Mouse (Mus musculus) midbrain, embryonic 16.5 days (tissue): Measurements from ENCODE around the gene Dhfr. TPM values are rescaled to one million over a fixed set of nuclear protein-coding genes. Genes with fewer than 3 reads are reported as not detected.

Source experiments
- ATAC-seq: fragments of 200-750 bp; cut with Nextera tagmentation; 2 replicates; pipeline ENCODE4 v1.8.0; 2017; ENCODE audit warnings: moderate TSS enrichment
- H3K27ac ChIP-seq: fragments of 300-500 bp; sonication (generic); 2 replicates; pipeline ENCODE4 v1.5.1; 2014; ENCODE audit warnings: mild to moderate bottlenecking, low read length, mixed read lengths
- H3K27me3 ChIP-seq: fragments of 300-500 bp; sonication (generic); 2 replicates; pipeline ENCODE4 v1.6.1; 2014; ENCODE audit warnings: low read depth, low read length, mixed read lengths; ENCODE audit not compliant: control insufficient read depth, insufficient read depth
- H3K36me3 ChIP-seq: fragments of 300-500 bp; sonication (generic); 2 replicates; pipeline ENCODE4 v1.6.1; 2014; ENCODE audit warnings: mild to moderate bottlenecking, low read length, moderate library complexity, mixed read lengths; ENCODE audit not compliant: control insufficient read depth, insufficient read depth
- H3K4me1 ChIP-seq: fragments of 300-500 bp; sonication (generic); 2 replicates; pipeline ENCODE4 v1.6.1; 2014; ENCODE audit warnings: mild to moderate bottlenecking, low read length, mixed read lengths; ENCODE audit not compliant: control insufficient read depth, insufficient read depth
- H3K4me2 ChIP-seq: fragments of 300-500 bp; sonication (generic); 2 replicates; pipeline ENCODE4 v1.6.1; 2014; ENCODE audit warnings: mild to moderate bottlenecking, low read length, mixed read lengths
- H3K4me3 ChIP-seq: fragments of 300-500 bp; sonication (generic); 2 replicates; pipeline ENCODE4 v1.5.1; 2014; ENCODE audit warnings: low read depth, mild to moderate bottlenecking, low read length, moderate library complexity, mixed read lengths
- H3K9ac ChIP-seq: fragments of 300-500 bp; sonication (generic); 2 replicates; pipeline ENCODE4 v1.6.1; 2014; ENCODE audit warnings: low read depth, low read length, mixed read lengths
- H3K9me3 ChIP-seq: fragments of 300-500 bp; sonication (generic); replicated peaks from 2 replicates; pipeline ENCODE4 v1.6.1; 2014; ENCODE audit warnings: mild to moderate bottlenecking, low read length, mixed read lengths; ENCODE audit not compliant: control insufficient read depth, poor library complexity, severe bottlenecking
- WGBS: fragments of 180-500 bp; shearing (Covaris S2); extraction: QIAGEN DNeasy Blood & Tissue Kit; methylation state at CpG from one replicate; pipeline ENCODE4 v1.1.7; 2014; 5-methylcytosine and 5-hydroxymethylcytosine counted together
- polyA plus RNA-seq: library from polyadenylated mRNA; unstranded; fragments of >200 nt; fragmentation: Nextera tagmentation; extraction: Ambion mirVana; gene quantifications from 2 replicates; pipeline ENCODE4 v1.2.1, GENCODE M21; 2015

Gene Dhfr
- 3.2 and 3.3 TPM in 2 replicates for polyA plus RNA-seq

DNA sequence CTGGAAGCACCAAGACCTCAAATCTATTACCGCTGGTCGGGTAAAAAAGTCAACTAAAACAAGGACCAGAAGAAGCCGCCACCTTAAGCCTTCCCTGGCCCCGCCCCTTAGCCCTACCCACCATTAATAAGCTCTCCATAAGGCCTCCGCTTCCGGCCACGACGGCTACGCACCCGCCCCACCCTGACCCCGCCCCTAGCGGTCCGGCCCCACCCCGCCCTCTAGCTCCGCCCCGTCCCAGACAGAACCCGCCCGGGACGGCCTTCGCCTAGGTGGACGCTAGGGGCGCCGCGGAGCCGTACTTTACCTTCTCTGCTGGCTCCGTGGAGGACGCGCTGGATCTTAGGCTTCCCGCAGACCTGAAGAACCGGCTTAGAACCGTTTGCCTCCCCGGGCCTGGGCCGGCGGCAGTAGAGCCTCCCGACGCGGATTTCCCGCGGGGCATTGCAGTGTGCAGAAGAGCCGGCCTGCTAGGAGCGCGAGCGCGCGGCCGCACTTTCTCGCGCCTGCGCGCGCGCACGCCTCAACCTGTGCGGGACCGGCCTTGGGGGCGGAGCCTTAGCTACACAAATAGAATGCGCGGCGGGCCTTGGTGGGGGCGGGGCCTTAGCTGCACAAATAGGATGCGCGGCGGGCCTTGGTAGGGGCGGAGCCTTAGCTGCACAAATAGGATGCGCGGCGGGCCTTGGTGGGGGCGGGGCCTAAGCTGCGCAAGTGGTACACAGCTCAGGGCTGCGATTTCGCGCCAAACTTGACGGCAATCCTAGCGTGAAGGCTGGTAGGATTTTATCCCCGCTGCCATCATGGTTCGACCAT, at the start of gene Dhfr, which contains the start of gene Msh3:
Dhfr (plus strand) TSS at position 271 of the 816 bp plus-strand sequence.
Msh3 (minus strand) TSS at position 548 of the 816 bp plus-strand sequence.
- Histone ChIP-seq H3K9ac (peak within 1 kb of the TSS; percentile 80), H3K4me1 (peaks cover 13% of the 10 kb centered on the region), H3K27ac (peak within 1 kb of the TSS; percentile 92), H3K4me3 (peak within 1 kb of the TSS; percentile 73), H3K36me3 (no peaks in the 10 kb centered on the region), H3K4me2 (peak within 1 kb of the TSS; percentile 99), H3K9me3 (no peaks in the 10 kb centered on the region), H3K27me3 (no peaks in the 10 kb centered on the region)
- WGBS = under 1% methylated on average over 74 of the region's 76 CpGs
- ATAC-seq = peak; percentile 98

DNA sequence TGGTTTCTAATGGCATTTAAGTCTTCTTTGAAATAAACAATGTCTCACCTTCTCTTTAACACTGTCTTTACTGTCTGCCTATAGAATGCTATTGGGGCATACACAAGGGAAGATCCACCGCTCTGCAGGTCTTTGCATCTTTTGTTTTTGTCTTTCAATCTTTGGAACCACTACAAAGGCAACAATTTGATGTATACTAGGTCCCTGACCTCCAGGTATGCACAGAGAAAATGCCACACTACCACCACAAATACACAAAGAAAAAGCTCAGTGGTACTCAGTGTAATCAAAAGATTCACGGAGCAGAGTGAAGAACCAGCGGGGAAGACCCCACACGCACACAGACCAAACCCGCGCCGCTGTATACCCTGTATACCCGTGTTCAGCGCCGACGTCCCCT, 48.8 kb upstream of the Dhfr start, which contains the start of gene Gm20379:
Gm20379 (plus strand) TSS at position 301 of the 400 bp plus-strand sequence.
- Histone ChIP-seq H3K4me2 (no peak within 1 kb of the TSS), H3K27ac (no peak within 1 kb of the TSS), H3K36me3 (no peaks in the 10 kb centered on the region), H3K9ac (no peak within 1 kb of the TSS), H3K4me3 (no peak within 1 kb of the TSS), H3K27me3 (no peaks in the 10 kb centered on the region), H3K4me1 (no peaks in the 10 kb centered on the region), H3K9me3 (no peaks in the 10 kb centered on the region)
- no peak for ATAC-seq
- 96% methylated on average over 11 of the region's 11 CpGs for WGBS

DNA sequence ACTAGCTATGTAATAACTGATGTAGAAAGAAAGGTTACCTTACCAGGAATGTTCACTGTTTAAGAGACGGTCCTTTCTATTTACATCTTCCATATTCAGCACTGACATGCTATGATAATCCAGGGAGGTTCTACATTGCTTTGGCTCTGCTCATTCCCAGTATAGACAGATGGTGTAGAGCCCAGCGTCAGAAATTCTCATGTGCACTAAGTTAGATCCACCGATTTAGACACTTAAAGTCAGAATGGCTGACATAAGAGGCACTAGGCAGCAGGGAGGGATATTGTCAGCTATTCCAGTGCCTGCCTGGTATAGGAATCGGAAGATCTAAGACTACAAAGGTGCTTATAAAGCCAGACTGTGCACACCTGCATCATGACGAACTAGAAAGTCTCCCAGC, 39.9 kb upstream of the Dhfr start:
- no peaks in the 10 kb centered on the region for H3K9me3 ChIP-seq
- no peak for ATAC-seq
- H3K9ac ChIP-seq = no peak overlapping the region
- no peaks in the 10 kb centered on the region for H3K27me3 ChIP-seq
- H3K27ac ChIP-seq = no peak overlapping the region
- no peaks in the 10 kb centered on the region for H3K4me1 ChIP-seq
- H3K4me3 ChIP-seq = no peak overlapping the region
- no peak overlapping the region for H3K4me2 ChIP-seq
- no peaks in the 10 kb centered on the region for H3K36me3 ChIP-seq
- WGBS = 88% methylated on average over 5 of the region's 5 CpGs

DNA sequence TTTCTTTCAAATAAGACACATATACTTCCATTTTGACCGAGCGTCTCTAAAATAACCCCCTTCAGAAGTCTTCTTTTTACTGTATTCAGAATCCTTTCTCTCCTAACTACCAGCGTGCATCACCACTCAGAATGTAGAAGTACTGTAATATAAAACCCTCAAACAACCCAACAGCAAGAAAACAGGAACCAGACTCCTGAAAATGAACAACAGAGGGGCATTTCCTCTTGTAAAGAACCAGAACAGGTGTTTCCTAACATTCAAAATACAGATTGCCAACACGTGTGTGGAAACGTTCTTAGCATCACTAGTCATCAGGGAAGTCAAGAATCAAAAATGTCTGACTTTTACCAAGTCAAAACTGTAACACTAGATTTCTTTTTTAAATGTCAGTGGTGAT, 33.8 kb upstream of the Dhfr start:
- no peaks in the 10 kb centered on the region for H3K27me3 ChIP-seq
- no peak overlapping the region for H3K4me3 ChIP-seq
- no peaks in the 10 kb centered on the region for H3K4me1 ChIP-seq
- H3K27ac ChIP-seq = no peak overlapping the region
- no peaks in the 10 kb centered on the region for H3K9me3 ChIP-seq
- no peak overlapping the region for H3K4me2 ChIP-seq
- H3K9ac ChIP-seq = no peak overlapping the region
- 94% methylated on average over 5 of the region's 5 CpGs for WGBS
- ATAC-seq = no peak
- H3K36me3 ChIP-seq = no peaks in the 10 kb centered on the region

DNA sequence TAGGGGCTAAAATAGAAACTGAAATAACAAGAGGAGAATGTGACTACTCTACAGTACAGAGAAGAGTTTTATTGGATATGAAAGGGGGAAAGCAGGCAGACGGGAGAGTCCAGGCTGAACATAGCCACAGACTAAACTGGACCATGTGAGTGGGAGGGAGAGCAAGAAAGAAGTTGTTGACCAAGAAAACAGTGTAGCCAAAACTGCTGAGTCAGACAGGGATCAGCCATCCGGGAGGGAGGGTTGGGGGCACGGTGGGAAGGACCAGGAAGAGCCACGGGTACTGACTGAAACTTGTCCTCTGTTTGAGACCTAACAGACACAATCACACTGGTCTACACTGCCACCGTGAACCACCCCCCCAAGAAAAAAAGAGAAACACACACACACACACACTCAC, 28.5 kb upstream of the Dhfr start:
- Histone ChIP-seq H3K4me2 (no peak overlapping the region), H3K27ac (no peak overlapping the region), H3K36me3 (0 out of 2 replicates have a peak, but pooled peaks cover 2% of the 10 kb centered on the region), H3K27me3 (no peaks in the 10 kb centered on the region), H3K4me3 (no peak overlapping the region), H3K9me3 (no peaks in the 10 kb centered on the region), H3K9ac (no peak overlapping the region), H3K4me1 (no peaks in the 10 kb centered on the region)
- WGBS = 79% methylated on average over 5 of the region's 5 CpGs
- no peak for ATAC-seq

DNA sequence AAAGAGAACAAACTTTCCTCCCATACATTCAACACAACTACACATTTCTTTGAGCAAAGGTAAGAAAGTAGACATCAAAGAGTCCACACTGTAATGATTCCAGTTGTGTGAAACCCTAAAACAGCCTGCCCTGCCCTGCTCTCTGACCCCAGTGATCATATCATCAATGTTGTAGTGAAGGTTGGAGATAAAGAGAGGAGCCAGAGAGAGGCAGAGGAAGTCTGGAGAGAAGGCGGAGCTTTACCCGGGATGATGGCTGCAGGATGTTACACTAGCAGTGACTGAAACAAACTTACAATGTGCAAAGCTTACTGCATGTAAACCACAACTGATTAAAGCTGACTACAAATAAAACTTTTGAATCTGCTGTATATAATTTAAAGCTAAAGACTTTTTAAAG, 26.5 kb upstream of the Dhfr start:
- H3K36me3 ChIP-seq = 0 out of 2 replicates have a peak, but pooled peaks cover 2% of the 10 kb centered on the region
- H3K27ac ChIP-seq = no peak overlapping the region
- no peak overlapping the region for H3K4me2 ChIP-seq
- no peak overlapping the region for H3K9ac ChIP-seq
- no peaks in the 10 kb centered on the region for H3K4me1 ChIP-seq
- no peak for ATAC-seq
- WGBS = 92% methylated on average over 2 of the region's 2 CpGs
- H3K4me3 ChIP-seq = no peak overlapping the region
- H3K9me3 ChIP-seq = no peaks in the 10 kb centered on the region
- H3K27me3 ChIP-seq = no peaks in the 10 kb centered on the region

DNA sequence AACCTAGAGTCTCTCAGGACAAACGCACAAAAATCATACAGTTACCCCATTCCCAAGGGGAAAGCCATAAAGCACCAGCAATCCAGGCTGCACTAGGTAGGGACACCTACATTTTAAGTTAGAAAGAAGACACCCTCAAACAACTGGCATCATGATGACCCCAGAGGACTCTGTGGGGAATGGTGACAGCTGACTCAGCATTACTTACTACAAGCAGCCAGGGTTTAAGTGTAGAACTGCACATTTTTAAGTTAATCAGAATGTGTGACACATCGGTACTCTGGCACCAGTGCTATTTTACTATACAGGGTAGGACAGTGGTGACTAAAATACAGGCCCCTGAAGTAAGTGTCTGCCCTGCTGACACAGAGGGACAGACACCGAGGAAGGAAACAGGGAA, 23.9 kb upstream of the Dhfr start:
- H3K27ac ChIP-seq = no peak overlapping the region
- H3K9ac ChIP-seq = no peak overlapping the region
- H3K4me2 ChIP-seq = no peak overlapping the region
- 91% methylated on average over 3 of the region's 3 CpGs for WGBS
- ATAC-seq = no peak
- H3K36me3 ChIP-seq = 0 out of 2 replicates have a peak, but pooled peaks cover 2% of the 10 kb centered on the region
- H3K27me3 ChIP-seq = no peaks in the 10 kb centered on the region
- H3K9me3 ChIP-seq = no peaks in the 10 kb centered on the region
- no peak overlapping the region for H3K4me3 ChIP-seq
- no peaks in the 10 kb centered on the region for H3K4me1 ChIP-seq

DNA sequence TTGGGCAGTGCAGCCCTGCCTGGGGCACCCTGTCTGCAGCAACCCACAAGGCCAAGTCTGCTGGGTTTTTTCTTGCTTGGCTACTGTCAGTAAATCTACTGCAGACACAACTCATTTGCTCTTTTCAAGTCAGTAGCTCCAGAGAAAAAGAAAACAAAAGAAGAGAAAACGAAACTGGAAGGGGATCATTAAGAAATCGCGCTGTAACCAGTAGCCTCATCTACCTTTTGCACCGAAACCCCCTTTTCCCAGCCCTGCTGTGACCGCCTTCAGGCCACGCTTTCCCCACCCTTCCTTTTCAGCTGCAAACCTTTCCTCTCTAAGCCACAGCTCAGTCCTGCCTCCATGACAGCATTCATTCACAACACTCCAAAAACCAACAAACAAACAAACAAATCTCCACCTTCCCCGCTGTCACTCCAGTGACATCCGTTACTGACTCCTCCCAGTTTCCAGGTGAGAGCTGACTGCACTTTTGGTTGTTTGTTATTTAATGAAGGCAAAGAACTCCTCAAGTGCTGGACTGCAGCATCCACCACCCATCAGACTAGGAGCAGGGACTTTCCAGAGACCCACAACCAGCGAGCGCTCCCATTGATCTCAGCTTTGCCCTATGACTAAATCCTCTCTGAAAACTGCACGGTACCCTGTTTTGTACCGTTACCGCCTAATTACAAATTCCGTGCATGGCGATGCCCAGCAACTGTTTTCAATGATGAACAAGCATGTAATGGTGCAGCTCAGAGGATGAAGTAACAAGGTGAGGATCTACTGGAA, 22.2 kb upstream of the Dhfr start:
- Histone ChIP-seq H3K4me1 (no peaks in the 10 kb centered on the region), H3K4me2 (no peak overlapping the region), H3K36me3 (0 out of 2 replicates have a peak, but pooled peaks cover 2% of the 10 kb centered on the region), H3K27me3 (no peaks in the 10 kb centered on the region), H3K9me3 (no peaks in the 10 kb centered on the region), H3K4me3 (no peak overlapping the region), H3K27ac (no peak overlapping the region), H3K9ac (no peak overlapping the region)
- ATAC-seq = no peak
- WGBS = 89% methylated on average over 15 of the region's 15 CpGs

DNA sequence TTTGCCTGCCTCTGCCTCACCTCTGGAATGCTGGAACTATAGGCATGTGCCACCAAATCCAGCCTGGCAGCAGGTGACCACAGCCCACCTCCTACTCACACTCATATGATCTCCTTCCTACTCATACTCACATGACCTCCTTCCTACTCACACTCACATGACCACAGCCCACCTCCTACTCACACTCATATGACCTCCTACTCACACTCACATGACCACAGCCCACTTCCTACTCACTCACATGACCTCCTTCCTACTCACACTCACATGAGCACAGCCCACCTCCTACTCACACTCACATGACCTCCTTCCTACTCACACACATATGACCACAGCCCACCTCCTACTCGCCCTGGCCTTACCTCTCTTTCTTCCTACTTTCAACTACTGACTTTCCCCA, 17.7 kb upstream of the Dhfr start:
- Histone ChIP-seq H3K27ac (no peak overlapping the region), H3K27me3 (no peaks in the 10 kb centered on the region), H3K4me3 (no peak overlapping the region), H3K4me1 (no peaks in the 10 kb centered on the region), H3K9me3 (no peaks in the 10 kb centered on the region), H3K36me3 (no peaks in the 10 kb centered on the region), H3K9ac (no peak overlapping the region), H3K4me2 (no peak overlapping the region)
- 97% methylated on average over 1 of the region's 1 CpGs for WGBS
- ATAC-seq = no peak
